Mouse (Mus musculus): ENCODE data around the gene Fiz1. TPM values are rescaled to one million over a fixed set of nuclear protein-coding genes. Genes with fewer than 3 reads are reported as not detected.

The Fiz1 gene
- polyA plus RNA-seq, 1 experiment from 2014 or later, result 37.1 TPM

- ATAC-seq (replicated peaks; ENCODE audit: low FRiP score) (no peak), DNase-seq (ENCODE audit: low spot score) (no peak)
- Histone ChIP-seq H3K4me3 (ENCODE audit: low read depth, low read length) (no peak overlapping the region), H3K27me3 (replicated peaks; ENCODE audit: control insufficient read depth, insufficient read depth, low read length) (peaks cover 62% of the 10 kb centered on the region), H3K36me3 (ENCODE audit: control insufficient read depth, insufficient read depth, low read length) (no peaks in the 10 kb centered on the region), H3K9me3 (ENCODE audit: control insufficient read depth, low read length) (no peaks in the 10 kb centered on the region), H3K4me1 (replicated peaks; ENCODE audit: control insufficient read depth, insufficient read depth, low read length) (peaks cover 12% of the 10 kb centered on the region), H3K9ac (ENCODE audit: low read depth, low read length) (no peak overlapping the region), H3K27ac (ENCODE audit: low read depth, low read length) (no peak overlapping the region), H3K4me2 (no peak overlapping the region)
- 26% methylated on average over 11 of the region's 11 CpGs for WGBS
Observed at GRCm38 (mm10) chr7:5057804-5058203, 43.3 kb upstream of the Fiz1 start.

DNA sequence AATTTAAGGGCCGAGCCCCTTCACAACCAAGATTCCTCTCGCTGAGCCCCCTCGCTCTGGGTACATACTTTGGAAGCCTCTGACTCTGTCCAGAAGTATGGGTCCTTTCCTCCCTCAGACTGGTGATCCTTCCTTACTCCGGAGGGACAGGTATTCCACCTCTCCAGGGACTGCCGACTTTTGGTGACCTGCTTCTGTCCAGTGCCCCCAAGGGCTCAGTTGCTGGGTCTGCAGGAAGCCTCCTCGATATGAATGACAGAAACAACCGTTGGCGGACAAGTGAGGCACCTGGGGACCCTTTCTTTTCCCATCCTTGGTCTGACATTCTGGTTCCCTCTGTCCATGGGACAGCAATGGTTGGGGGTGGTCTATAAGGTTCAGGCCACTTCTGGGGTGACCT is 42.9 kb upstream of the Fiz1 start:
- Histone ChIP-seq H3K4me3 (ENCODE audit: low read depth, low read length) (0 out of 2 replicates have a peak overlapping the region, but pooled peaks have one; percentile 32), H3K27me3 (replicated peaks; ENCODE audit: control insufficient read depth, insufficient read depth, low read length) (peaks cover 66% of the 10 kb centered on the region), H3K9me3 (ENCODE audit: control insufficient read depth, low read length) (no peaks in the 10 kb centered on the region), H3K36me3 (ENCODE audit: control insufficient read depth, insufficient read depth, low read length) (no peaks in the 10 kb centered on the region), H3K4me1 (replicated peaks; ENCODE audit: control insufficient read depth, insufficient read depth, low read length) (peaks cover 15% of the 10 kb centered on the region), H3K4me2 (no peak overlapping the region), H3K27ac (ENCODE audit: low read depth, low read length) (no peak overlapping the region), H3K9ac (ENCODE audit: low read depth, low read length) (no peak overlapping the region)
- ATAC-seq (replicated peaks; ENCODE audit: low FRiP score) (no peak), DNase-seq (ENCODE audit: low spot score) (no peak)
- WGBS, result 34% methylated on average over 8 of the region's 8 CpGs

DNA sequence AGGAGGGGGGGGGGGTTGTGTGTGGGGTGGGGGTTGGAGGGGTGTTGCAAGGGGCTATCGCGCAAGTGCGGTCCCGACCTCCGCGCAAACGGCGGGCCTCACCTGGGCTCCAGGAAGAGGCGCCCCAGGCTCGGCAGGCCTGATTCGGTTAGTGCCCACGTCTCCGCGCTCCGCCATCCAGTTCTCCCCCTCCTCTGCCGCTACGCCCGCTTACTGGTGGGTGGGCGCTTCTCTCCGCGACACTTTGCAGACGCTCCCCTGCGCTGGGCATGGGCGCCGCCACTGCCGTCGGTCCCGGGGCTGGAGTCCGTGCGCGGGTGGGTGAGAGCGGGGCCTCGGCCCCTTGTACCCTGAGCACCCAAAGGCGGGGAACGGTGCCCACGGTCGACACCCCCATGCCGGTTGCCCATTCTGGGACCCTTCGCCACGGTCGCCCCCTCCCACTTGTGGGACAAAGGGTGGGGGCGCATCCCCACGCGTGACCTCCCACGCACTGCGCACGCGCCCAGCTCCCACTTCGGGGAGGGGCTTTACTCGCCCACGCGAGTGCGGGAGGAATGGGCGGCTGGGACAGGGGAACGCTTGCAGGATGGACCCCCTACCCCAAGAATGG is 42.3 kb upstream of the Fiz1 start:
- no peaks in the 10 kb centered on the region for H3K9me3 ChIP-seq (ENCODE audit: control insufficient read depth, low read length)
- H3K36me3 ChIP-seq (ENCODE audit: control insufficient read depth, insufficient read depth, low read length), result no peaks in the 10 kb centered on the region
- H3K27me3 ChIP-seq (replicated peaks; ENCODE audit: control insufficient read depth, insufficient read depth, low read length), result peaks cover 73% of the 10 kb centered on the region
- WGBS, result 5% methylated on average over 53 of the region's 55 CpGs
- peak overlapping the region; percentile 32 for H3K4me3 ChIP-seq (ENCODE audit: low read depth, low read length)
- DNase-seq (ENCODE audit: low spot score) (peak; percentile 58), ATAC-seq (replicated peaks; ENCODE audit: low FRiP score) (no peak)
- peak overlapping the region; percentile 54 for H3K4me2 ChIP-seq
- peaks cover 15% of the 10 kb centered on the region for H3K4me1 ChIP-seq (replicated peaks; ENCODE audit: control insufficient read depth, insufficient read depth, low read length)
- 0 out of 2 replicates have a peak overlapping the region, but pooled peaks have one; percentile 13 for H3K9ac ChIP-seq (ENCODE audit: low read depth, low read length)
- H3K27ac ChIP-seq (ENCODE audit: low read depth, low read length), result no peak overlapping the region

DNA sequence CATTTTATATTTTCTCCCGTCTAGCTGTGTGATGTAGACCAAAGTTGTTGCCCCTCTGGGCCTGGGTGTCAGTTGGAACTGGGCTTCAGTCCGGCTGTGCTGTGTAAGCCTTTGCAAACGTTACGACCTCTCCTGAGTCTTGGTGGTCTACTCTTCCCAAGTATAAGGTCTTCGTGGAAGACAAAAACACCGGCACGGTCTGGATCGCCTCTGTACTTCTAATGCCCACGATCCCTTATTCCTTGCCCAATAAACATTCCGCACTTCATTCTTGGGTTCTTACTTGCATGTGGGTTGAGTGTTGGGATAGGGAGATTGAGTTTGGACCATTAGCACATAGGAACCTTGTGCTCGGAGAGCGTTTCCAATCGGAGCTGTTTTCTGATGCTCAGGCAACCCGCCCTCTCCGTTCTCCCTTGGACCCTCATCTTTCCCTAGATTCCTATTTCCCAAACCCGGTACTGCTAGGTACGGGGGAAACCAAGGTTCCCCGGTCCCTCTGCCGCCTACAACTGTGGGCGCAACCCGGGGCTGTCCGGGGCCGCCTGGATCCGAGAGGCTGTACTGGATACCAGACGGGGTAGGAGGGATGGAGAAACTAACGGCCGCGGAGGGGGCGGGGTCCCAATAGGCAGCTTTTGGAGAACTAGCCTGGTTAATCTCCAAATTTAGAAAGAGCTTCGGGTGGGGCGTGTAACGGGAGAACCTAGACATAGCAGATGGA is 39.1 kb upstream of the Fiz1 start:
- no peaks in the 10 kb centered on the region for H3K9me3 ChIP-seq (ENCODE audit: control insufficient read depth, low read length)
- H3K4me3 ChIP-seq (ENCODE audit: low read depth, low read length), result peak overlapping the region; percentile 73
- DNase-seq (ENCODE audit: low spot score), result no peak
- H3K9ac ChIP-seq (ENCODE audit: low read depth, low read length), result no peak overlapping the region
- peaks cover 86% of the 10 kb centered on the region for H3K27me3 ChIP-seq (replicated peaks; ENCODE audit: control insufficient read depth, insufficient read depth, low read length)
- no peaks in the 10 kb centered on the region for H3K36me3 ChIP-seq (ENCODE audit: control insufficient read depth, insufficient read depth, low read length)
- H3K27ac ChIP-seq (ENCODE audit: low read depth, low read length), result no peak overlapping the region
- H3K4me2 ChIP-seq, result peak overlapping the region; percentile 92
- peaks cover 8% of the 10 kb centered on the region for H3K4me1 ChIP-seq (replicated peaks; ENCODE audit: control insufficient read depth, insufficient read depth, low read length)
- WGBS, result 9% methylated on average over 32 of the region's 32 CpGs
- ATAC-seq (replicated peaks; ENCODE audit: low FRiP score), result no peak

DNA sequence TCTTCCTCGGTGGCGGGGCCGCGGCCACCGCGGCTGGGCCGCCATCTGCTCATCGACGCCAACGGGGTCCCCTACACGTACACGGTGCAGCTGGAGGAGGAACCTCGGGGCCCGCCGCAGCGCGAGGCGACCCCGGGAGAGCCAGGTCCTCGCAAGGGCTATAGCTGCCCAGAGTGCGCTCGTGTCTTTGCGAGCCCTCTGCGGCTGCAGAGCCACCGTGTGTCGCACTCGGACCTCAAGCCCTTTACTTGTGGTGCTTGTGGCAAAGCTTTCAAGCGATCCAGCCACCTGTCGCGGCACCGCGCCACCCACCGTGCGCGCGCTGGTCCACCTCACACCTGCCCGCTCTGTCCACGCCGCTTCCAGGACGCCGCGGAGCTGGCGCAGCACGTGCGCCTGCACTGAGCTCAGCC is 38.4 kb upstream of the Fiz1 start:
- Histone ChIP-seq H3K9me3 (ENCODE audit: control insufficient read depth, low read length) (no peaks in the 10 kb centered on the region), H3K9ac (ENCODE audit: low read depth, low read length) (no peak overlapping the region), H3K4me3 (ENCODE audit: low read depth, low read length) (peak overlapping the region; percentile 73), H3K27me3 (replicated peaks; ENCODE audit: control insufficient read depth, insufficient read depth, low read length) (peaks cover 79% of the 10 kb centered on the region), H3K36me3 (ENCODE audit: control insufficient read depth, insufficient read depth, low read length) (no peaks in the 10 kb centered on the region), H3K4me2 (peak overlapping the region; percentile 92), H3K27ac (ENCODE audit: low read depth, low read length) (no peak overlapping the region), H3K4me1 (replicated peaks; ENCODE audit: control insufficient read depth, insufficient read depth, low read length) (peaks cover 8% of the 10 kb centered on the region)
- 5% methylated on average over 45 of the region's 45 CpGs for WGBS
- ATAC-seq (replicated peaks; ENCODE audit: low FRiP score) (no peak; the same call in 1 of the 2 replicates), DNase-seq (ENCODE audit: low spot score) (no peak)

DNA sequence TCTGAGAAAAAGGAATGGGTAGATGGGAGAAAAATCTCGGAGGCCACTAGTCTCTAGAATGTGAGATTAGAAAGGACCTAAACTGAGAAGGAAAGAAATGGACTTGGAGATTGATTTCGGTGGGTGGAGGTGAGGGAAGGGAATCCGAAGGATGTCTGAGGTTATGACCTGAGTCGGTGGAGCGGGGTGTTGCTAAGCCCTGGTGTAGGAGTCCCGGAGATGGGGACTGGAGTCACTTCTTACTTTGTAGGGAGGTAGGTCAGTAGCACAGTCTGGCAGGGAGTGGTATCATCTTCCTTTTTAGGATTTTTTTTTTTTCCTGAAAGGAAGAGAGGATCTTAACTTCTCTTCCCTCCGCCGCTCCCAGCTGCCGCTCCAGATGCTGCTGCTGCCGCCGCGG is 37.9 kb upstream of the Fiz1 start:
- no peak overlapping the region for H3K9ac ChIP-seq (ENCODE audit: low read depth, low read length)
- 4% methylated on average over 12 of the region's 12 CpGs for WGBS
- ATAC-seq (replicated peaks; ENCODE audit: low FRiP score) (no peak), DNase-seq (ENCODE audit: low spot score) (no peak)
- H3K9me3 ChIP-seq (ENCODE audit: control insufficient read depth, low read length), result no peaks in the 10 kb centered on the region
- peaks cover 74% of the 10 kb centered on the region for H3K27me3 ChIP-seq (replicated peaks; ENCODE audit: control insufficient read depth, insufficient read depth, low read length)
- H3K36me3 ChIP-seq (ENCODE audit: control insufficient read depth, insufficient read depth, low read length), result no peaks in the 10 kb centered on the region
- peak overlapping the region; percentile 92 for H3K4me2 ChIP-seq
- peak overlapping the region; percentile 73 for H3K4me3 ChIP-seq (ENCODE audit: low read depth, low read length)
- peaks cover 8% of the 10 kb centered on the region for H3K4me1 ChIP-seq (replicated peaks; ENCODE audit: control insufficient read depth, insufficient read depth, low read length)
- H3K27ac ChIP-seq (ENCODE audit: low read depth, low read length), result no peak overlapping the region

DNA sequence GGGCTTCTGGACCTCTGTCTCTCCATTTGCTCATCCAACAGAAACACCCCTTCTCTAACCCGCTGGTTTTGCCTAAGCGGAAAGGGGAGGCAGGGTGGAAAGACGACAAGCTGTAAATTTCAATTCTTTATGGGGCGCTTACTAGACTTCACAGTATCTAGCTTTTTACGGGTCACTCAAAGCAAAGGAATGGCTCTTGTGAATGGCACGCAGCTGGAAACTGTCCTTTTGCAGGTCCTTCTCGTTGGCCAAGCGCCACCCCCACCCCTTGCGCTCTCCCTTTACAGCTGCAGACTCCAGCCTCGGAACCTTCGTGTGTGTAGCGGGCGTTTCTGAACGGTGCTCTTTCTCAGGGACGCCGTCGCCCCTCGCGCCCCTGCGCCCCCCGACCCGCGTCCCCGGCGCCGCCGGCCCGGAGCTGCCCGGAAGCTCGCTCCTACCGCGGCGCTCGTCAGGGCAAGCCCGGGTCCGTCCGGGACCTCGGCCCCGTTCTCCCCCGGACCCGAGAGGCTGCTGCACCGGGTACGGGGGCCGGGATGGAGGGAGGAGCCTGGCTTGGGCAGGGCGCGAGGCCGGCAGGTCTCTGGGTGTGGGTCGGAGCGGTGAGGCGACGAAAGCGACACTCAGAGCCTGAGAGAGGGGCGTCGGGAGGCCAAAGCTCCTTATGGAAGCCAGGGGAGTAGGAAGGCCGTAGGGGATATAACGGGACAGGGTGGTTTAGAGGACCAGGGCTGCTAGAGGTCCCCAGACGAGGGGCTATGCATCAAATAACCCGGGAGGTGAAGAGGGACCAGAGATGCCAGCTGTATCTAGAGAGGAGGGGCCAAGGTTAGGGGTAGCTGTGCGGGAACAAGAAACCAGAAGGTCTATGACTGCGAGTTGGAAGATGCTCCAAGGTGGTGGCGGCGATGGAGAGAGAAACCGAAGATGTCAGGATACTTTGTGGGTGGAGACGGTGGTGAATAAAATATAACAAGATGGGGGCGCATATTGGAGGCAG is 37.0 kb upstream of the Fiz1 start, which contains the start of gene Zfp580:
TSS of gene Zfp580 (plus strand) at position 346 of the 1,000 bp plus-strand sequence.
- peak within 1 kb of the TSS; percentile 76 for H3K9ac ChIP-seq (ENCODE audit: low read depth, low read length)
- H3K4me2 ChIP-seq, result peak within 1 kb of the TSS; percentile 92
- ATAC-seq (replicated peaks; ENCODE audit: low FRiP score), result peak; percentile 71
- WGBS, result 2% methylated on average over 65 of the region's 65 CpGs
- peaks cover 64% of the 10 kb centered on the region for H3K27me3 ChIP-seq (replicated peaks; ENCODE audit: control insufficient read depth, insufficient read depth, low read length)
- no peaks in the 10 kb centered on the region for H3K36me3 ChIP-seq (ENCODE audit: control insufficient read depth, insufficient read depth, low read length)
- peaks cover 8% of the 10 kb centered on the region for H3K4me1 ChIP-seq (replicated peaks; ENCODE audit: control insufficient read depth, insufficient read depth, low read length)
- H3K9me3 ChIP-seq (ENCODE audit: control insufficient read depth, low read length), result no peaks in the 10 kb centered on the region
- H3K27ac ChIP-seq (ENCODE audit: low read depth, low read length), result no peak within 1 kb of the TSS
- DNase-seq (ENCODE audit: low spot score), result peak; percentile 81
- H3K4me3 ChIP-seq (ENCODE audit: low read depth, low read length), result peak within 1 kb of the TSS; percentile 73

GRCm38 (mm10) chr7:5047313-5047712 is 32.8 kb upstream of the Fiz1 start:
- Histone ChIP-seq H3K9me3 (ENCODE audit: control insufficient read depth, low read length) (no peaks in the 10 kb centered on the region), H3K4me2 (no peak overlapping the region), H3K4me3 (ENCODE audit: low read depth, low read length) (no peak overlapping the region)

More at GRCm38 (mm10) chr7:5047313-5047712, 32.8 kb upstream of the Fiz1 start:
- no peak for ATAC-seq (replicated peaks; ENCODE audit: low FRiP score)
- H3K9ac ChIP-seq (ENCODE audit: low read depth, low read length), result no peak overlapping the region
- H3K36me3 ChIP-seq (ENCODE audit: control insufficient read depth, insufficient read depth, low read length), result no peaks in the 10 kb centered on the region
- H3K4me1 ChIP-seq (replicated peaks; ENCODE audit: control insufficient read depth, insufficient read depth, low read length), result peaks cover 3% of the 10 kb centered on the region; the same call in 1 of the 2 replicates
- DNase-seq (ENCODE audit: low spot score), result no peak
- no peak overlapping the region for H3K27ac ChIP-seq (ENCODE audit: low read depth, low read length)
- 16% methylated on average over 2 of the region's 2 CpGs for WGBS
- peaks cover 23% of the 10 kb centered on the region for H3K27me3 ChIP-seq (replicated peaks; ENCODE audit: control insufficient read depth, insufficient read depth, low read length)

Data from liver, embryonic 11.5 days (tissue).